11 mouse cellular contexts compared by ENCODE assay signal in genomic region chr4:59709321-59709720, GRCm38 (mm10).
DNase-seq lines count a peak whose midpoint lies in the region; ATAC-seq and TF ChIP-seq lines count a peak whose summit lies in the region.
"Had no signal": no experiment of that assay in that cellular context is flagged by ENCODE, and none has a peak within 500 bp of the region (broad histone marks: within the 10 kb centered on the region; RNA-seq: fewer than 3 reads in every experiment).

No protein-coding gene starts in this region.

- no peaks in the 10 kb centered on the region; the same call in none of the 2 replicates for H3K4me1 ChIP-seq in cerebellum, adult 2 months (ENCODE audit: control insufficient read depth, insufficient read depth, low read length)
- H3K4me1 ChIP-seq in liver, embryonic 13.5 days (replicated peaks): peaks cover 24% of the 10 kb centered on the region

- WGBS in cerebellum, adult 2 months: 41% methylated on average over 5 of the region's 5 CpGs
- WGBS in liver, embryonic 13.5 days (ENCODE audit: insufficient replicate concordance): 62% methylated on average over 5 of the region's 5 CpGs

- H3K36me3 ChIP-seq in liver, embryonic 13.5 days: no peaks in the 10 kb centered on the region
- H3K36me3 ChIP-seq: midbrain, embryonic 15.5 days had no signal

- no peaks in the 10 kb centered on the region for H3K9me3 ChIP-seq in liver, embryonic 13.5 days (replicated peaks)
- H3K9me3 ChIP-seq: midbrain, embryonic 15.5 days had no signal

- ATAC-seq in liver, embryonic 13.5 days (ENCODE audit: low read depth): peak; percentile 50
- ATAC-seq: midbrain, embryonic 15.5 days had no signal

- no peak for TF ChIP-seq POLR2A in cerebellum, adult 2 months (IDR thresholded peaks at IDR 0.05; ENCODE audit: borderline replicate concordance, insufficient read depth, low read length)

- H3K4me2 ChIP-seq in liver, embryonic 13.5 days: no peak overlapping the region
- H3K4me2 ChIP-seq: lung, embryonic 14.5 days; midbrain, embryonic 15.5 days had no signal

- no peaks in the 10 kb centered on the region for H3K27me3 ChIP-seq in cerebellum, adult 2 months (ENCODE audit: control insufficient read depth, insufficient read depth, low read length)
- H3K27me3 ChIP-seq in liver, embryonic 13.5 days: no peaks in the 10 kb centered on the region
- H3K27me3 ChIP-seq: midbrain, embryonic 15.5 days had no signal

- intact Hi-C loops in left cerebral cortex, postnatal 4 days (cut with DNase I): no loop called here

- H3K4me3 ChIP-seq in cerebellum, adult 2 months (replicated peaks; ENCODE audit: insufficient read depth, low read depth, low read length): no peak overlapping the region
- no peak overlapping the region for H3K4me3 ChIP-seq in liver, embryonic 13.5 days (replicated peaks)
- H3K4me3 ChIP-seq: erythroblast, embryonic 14.5 days; left cerebral cortex, adult 2 months; midbrain, embryonic 15.5 days had no signal

- peak; percentile 57 for DNase-seq in left cerebral cortex, postnatal 4 days
- no peak for DNase-seq in left cerebral cortex, adult 9 months (ENCODE audit: low spot score in 2 of 2)
- peak; percentile 77 to 90 for DNase-seq in adrenal gland, adult (ENCODE audit: inconsistent age in 2 of 2, low spot score in 1 of 2)
- peak; percentile 29 to 66 for DNase-seq in cerebellum, adult 2 months
- no peak for DNase-seq in liver, embryonic 13.5 days
- DNase-seq in B cell, adult 2 months: no peak
- no peak for DNase-seq in layer of hippocampus, adult 11-12 months (ENCODE audit: low spot score)
- DNase-seq: lung, embryonic 14.5 days had no signal

- H3K27ac ChIP-seq in cerebellum, adult 2 months (ENCODE audit: insufficient read depth, low read length): no peak overlapping the region
- no peak overlapping the region for H3K27ac ChIP-seq in liver, embryonic 13.5 days
- H3K27ac ChIP-seq: left cerebral cortex, adult 2 months; midbrain, embryonic 15.5 days had no signal

- no peak for TF ChIP-seq CTCF in cerebellum, adult 2 months (IDR thresholded peaks at IDR 0.05; ENCODE audit: borderline replicate concordance, insufficient read depth, low read depth, low read length)

- H3K9ac ChIP-seq in liver, embryonic 13.5 days: no peak overlapping the region
- H3K9ac ChIP-seq: lung, embryonic 14.5 days; midbrain, embryonic 15.5 days had no signal

Comparison
In these comparisons a context has a peak if more than half of its experiments do, and no peak if none do; other contexts are left out.
1. DNase-seq: peak in left cerebral cortex, postnatal 4 days (single experiment), adrenal gland, adult (2 of 2) and cerebellum, adult 2 months (2 of 2); none in left cerebral cortex, adult 9 months (0 of 2), liver, embryonic 13.5 days (single experiment), B cell, adult 2 months (0 of 2) and layer of hippocampus, adult 11-12 months (single experiment).